In the genomic region with DNA sequence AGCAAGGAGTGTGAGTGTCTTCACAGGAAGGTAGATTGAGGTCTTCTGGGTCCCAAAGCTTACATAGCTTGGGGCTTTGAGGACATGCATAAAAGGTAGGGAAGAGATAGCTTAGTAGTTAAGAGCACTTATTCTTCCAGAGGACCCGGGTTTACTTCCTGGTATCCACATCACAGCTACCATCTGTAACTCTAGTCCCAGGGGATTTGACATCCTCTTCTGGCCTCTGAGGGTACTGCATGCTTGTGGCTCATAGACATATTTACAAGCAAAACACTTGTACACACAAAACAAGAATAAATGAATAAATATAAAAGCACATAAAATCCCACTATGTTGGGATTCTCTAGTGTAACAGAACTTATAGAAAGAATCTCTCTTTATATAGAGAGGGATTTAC, we compare ENCODE assay signal across 15 mouse cellular contexts. TPM values are rescaled to one million over a fixed set of nuclear protein-coding genes. Genes with fewer than 3 reads are reported as not detected.
DNase-seq lines count a peak whose midpoint lies in the region; ATAC-seq and TF ChIP-seq lines count a peak whose summit lies in the region.
"Had no signal": no experiment of that assay in that cellular context is flagged by ENCODE, and none has a peak within 500 bp of the region (broad histone marks: within the 10 kb centered on the region; RNA-seq: fewer than 3 reads in every experiment).

No protein-coding gene starts in this region.

- in situ Hi-C loops in CH12.LX (cut with MboI; ENCODE audit: low pct_ligation_motif_present, low pct_unique_long_range_greater_than_20kb, low sequenced_read_pairs) = loop anchor here (5.0 kb wide), 1 partner anchor 98 kb away; no protein-coding TSS in a partner anchor

- H3K9ac ChIP-seq in liver, postnatal 0 days (replicated peaks) = no peak overlapping the region
- no peak overlapping the region for H3K9ac ChIP-seq in liver, embryonic 12.5 days
- no peak overlapping the region for H3K9ac ChIP-seq in CH12.LX (ENCODE audit: insufficient read depth, low read depth)

- no peaks in the 10 kb centered on the region for H3K36me3 ChIP-seq in liver, postnatal 0 days (replicated peaks; ENCODE audit: insufficient read depth, low read length)
- H3K36me3 ChIP-seq in liver, embryonic 12.5 days = no peaks in the 10 kb centered on the region
- H3K36me3 ChIP-seq in CH12.LX (replicated peaks in 1 of 2; ENCODE audit: control insufficient read depth in 1 of 2, insufficient read depth in 1 of 2, low read length in 1 of 2) = no peaks in the 10 kb centered on the region
- H3K36me3 ChIP-seq: heart, embryonic 10.5 days; hindbrain, embryonic 10.5 days had no signal

- no peak overlapping the region for H3K4me3 ChIP-seq in gastrocnemius, adult 2 months
- no peak overlapping the region for H3K4me3 ChIP-seq in liver, postnatal 0 days (ENCODE audit: low read depth, low read length)
- H3K4me3 ChIP-seq in liver, embryonic 12.5 days = no peak overlapping the region
- no peak overlapping the region for H3K4me3 ChIP-seq in CH12.LX (replicated peaks in 1 of 3; ENCODE audit: low read depth in 2 of 3, low read length in 2 of 3, poor library complexity in 1 of 3)
- H3K4me3 ChIP-seq: heart, embryonic 10.5 days; hindbrain, embryonic 10.5 days; megakaryocyte, embryonic 14.5 days had no signal

- no peak for TF ChIP-seq EP300 in liver, postnatal 0 days (IDR thresholded peaks at IDR 0.05; ENCODE audit: low read depth)
- no peak for TF ChIP-seq EP300 in CH12.LX (IDR thresholded peaks at IDR 0.05; ENCODE audit: low read length)

- no peaks in the 10 kb centered on the region for H3K79me2 ChIP-seq in CH12.LX (replicated peaks; ENCODE audit: control insufficient read depth, extremely low read depth, insufficient read depth, poor library complexity, severe bottlenecking)

- no peaks in the 10 kb centered on the region for H3K9me3 ChIP-seq in liver, postnatal 0 days (ENCODE audit: low read length)
- H3K9me3 ChIP-seq in liver, embryonic 12.5 days (replicated peaks) = no peaks in the 10 kb centered on the region
- no peaks in the 10 kb centered on the region for H3K9me3 ChIP-seq in CH12.LX (replicated peaks; ENCODE audit: low read length)
- H3K9me3 ChIP-seq: heart, embryonic 10.5 days; hindbrain, embryonic 10.5 days; megakaryocyte, embryonic 14.5 days had no signal

- peak; percentile 21; the same call in 1 of the 2 replicates for TF ChIP-seq CTCF in gastrocnemius, adult 2 months (IDR thresholded peaks at IDR 0.05)
- peak; percentile 54 for TF ChIP-seq CTCF in liver, postnatal 0 days (IDR thresholded peaks at IDR 0.05; ENCODE audit: low read depth)
- peak; percentile 75 to 99 for TF ChIP-seq CTCF in CH12.LX (conservative IDR thresholded peaks at IDR 0.05 in 1 of 2, IDR thresholded peaks at IDR 0.05 in 1 of 2; ENCODE audit: low read depth in 2 of 2, low read length in 2 of 2)

- no peak overlapping the region for H3K4me2 ChIP-seq in liver, postnatal 0 days (ENCODE audit: low read depth, low read length)
- H3K4me2 ChIP-seq in liver, embryonic 12.5 days = no peak overlapping the region
- H3K4me2 ChIP-seq in CH12.LX (ENCODE audit: insufficient read depth, low read depth, poor library complexity, severe bottlenecking) = no peak overlapping the region

- dilution Hi-C loops in CH12.LX (cut with MboI; ENCODE audit: extremely low pct_ligation_motif_present, extremely low pct_unique_long_range_greater_than_20kb, low sequenced_read_pairs) = no loop called here

- no peaks in the 10 kb centered on the region for H3K4me1 ChIP-seq in liver, postnatal 0 days (ENCODE audit: insufficient read depth)
- no peaks in the 10 kb centered on the region for H3K4me1 ChIP-seq in liver, embryonic 12.5 days
- 0 out of 4 replicates have a peak, but pooled peaks cover 0 to 2% of the 10 kb centered on the region in 2 experiments for H3K4me1 ChIP-seq in CH12.LX (ENCODE audit: control insufficient read depth in 1 of 2, insufficient read depth in 2 of 2)
- H3K4me1 ChIP-seq: heart, embryonic 10.5 days; hindbrain, embryonic 10.5 days; megakaryocyte, embryonic 14.5 days had no signal

- no peak; the same call in 1 of the 2 replicates for TF ChIP-seq RAD21 in CH12.LX (IDR thresholded peaks at IDR 0.05; ENCODE audit: low read depth, low read length)

- no peak for ATAC-seq in liver, postnatal 0 days
- ATAC-seq in liver, embryonic 12.5 days = no peak
- ATAC-seq: CD4-positive, CD25-positive, alpha-beta regulatory T cell, adult 4 months had no signal

- H3K27ac ChIP-seq in gastrocnemius, adult 2 months = no peak overlapping the region
- H3K27ac ChIP-seq in liver, postnatal 0 days (ENCODE audit: low read depth) = no peak overlapping the region
- no peak overlapping the region for H3K27ac ChIP-seq in liver, embryonic 12.5 days
- no peak overlapping the region for H3K27ac ChIP-seq in CH12.LX (ENCODE audit: insufficient read depth, low read depth)
- H3K27ac ChIP-seq: heart, embryonic 10.5 days; hindbrain, embryonic 10.5 days had no signal

- no peaks in the 10 kb centered on the region for H3K27me3 ChIP-seq in liver, postnatal 0 days (ENCODE audit: insufficient read depth, low read length)
- H3K27me3 ChIP-seq in liver, embryonic 12.5 days (replicated peaks) = peaks cover 7% of the 10 kb centered on the region; the same call in 1 of the 2 replicates
- no peaks in the 10 kb centered on the region for H3K27me3 ChIP-seq in CH12.LX (replicated peaks)

- no peak for DNase-seq in gastrocnemius, adult 2 months
- DNase-seq in gastrocnemius, postnatal 14 days = no peak
- DNase-seq in liver, postnatal 0 days = no peak
- DNase-seq in CH12.LX (ENCODE audit: extremely low read depth) = peak; percentile 55
- DNase-seq in mesoderm, embryonic 11.5 days (ENCODE audit: low read depth, low spot score) = peak; percentile 37
- DNase-seq in spleen, adult 12 weeks (ENCODE audit: low spot score) = no peak
- DNase-seq in right cerebral cortex, postnatal 4 days = no peak
- DNase-seq: cerebellum, adult 11-12 months; layer of hippocampus, adult 9-11 months; left cerebral cortex, postnatal 4 days had no signal

- TF ChIP-seq POLR2A in CH12.LX (IDR thresholded peaks at IDR 0.05; ENCODE audit: low read depth, low read length) = no peak

- WGBS in liver, postnatal 0 days (ENCODE audit: insufficient replicate concordance) = 42% methylated on average over 1 of the region's 1 CpGs
- WGBS in liver, embryonic 12.5 days (ENCODE audit: insufficient replicate concordance) = 40% methylated on average over 1 of the region's 1 CpGs

- intact Hi-C loops in gastrocnemius, adult 2 months (cut with DNase I) = no loop called here
- intact Hi-C loops in gastrocnemius, postnatal 14 days (cut with DNase I; ENCODE audit: low total_unique reads) = no loop called here

TF ChIP-seq in CH12.LX, 34 proteins besides CTCF, POLR2A, EP300 and RAD21:
- no peak for TF ChIP-seq ZNF384 (IDR thresholded peaks at IDR 0.05; ENCODE audit: low read depth, low read length)
- no peak for TF ChIP-seq ZKSCAN1 (IDR thresholded peaks at IDR 0.05; ENCODE audit: borderline replicate concordance, low read depth, low read length)
- TF ChIP-seq SMC3 (IDR thresholded peaks at IDR 0.05; ENCODE audit: low read depth, low read length) = 0 out of 2 replicates have a peak, but pooled peaks have one; percentile 11
- TF ChIP-seq KAT2A (IDR thresholded peaks at IDR 0.05; ENCODE audit: insufficient replicate concordance, low read length) = peak; percentile 81
- peak; percentile 51; the same call in 1 of the 2 replicates for TF ChIP-seq ELF1 (IDR thresholded peaks at IDR 0.05; ENCODE audit: low read depth, low read length)
TF ChIP-seq in CH12.LX: peak in this region for 3.

RNA-seq across cellular contexts. Expression of a gene that starts 18.9 kb away (rescaled TPM):
- total RNA-seq in gastrocnemius, adult 2 months (2021) = under 1 TPM; 0.05 to 0.20 TPM
- total RNA-seq in gastrocnemius, postnatal 14 days (2021) = under 1 TPM; 0.16 to 0.29 TPM
- polyA plus RNA-seq in liver, postnatal 0 days (2015; fragmentation: Nextera tagmentation; extraction: Ambion mirVana) = 0.08 and 0.14 TPM in 2 replicates
- 0.04 and 0.08 TPM in 2 replicates for polyA plus RNA-seq in liver, embryonic 12.5 days (2016; fragmentation: Nextera tagmentation; extraction: Ambion mirVana)
- total RNA-seq in CH12.LX (2012; rRNA removed) (0.04 TPM in 1 of 2 replicates, not detected in the other), CH12.LX (2014; rRNA removed) (not detected in 2 replicates)
- not detected in 2 replicates for polyA plus RNA-seq in CH12.LX (2012; ENCODE audit: insufficient read length, low read depth)
- polyA plus RNA-seq: CD4-positive, CD25-positive, alpha-beta regulatory T cell, adult 4 months had no signal

RNA-seq across cellular contexts. Expression of a gene that starts 31.4 kb away (rescaled TPM):
- not detected for total RNA-seq in gastrocnemius, adult 2 months (2021)
- 1 to 10 TPM in 1 of 2 experiments, under 1 TPM in 1; 0.57 to 1.7 TPM for total RNA-seq in gastrocnemius, postnatal 14 days (2021)
- polyA plus RNA-seq in liver, postnatal 0 days (2015; fragmentation: Nextera tagmentation; extraction: Ambion mirVana) = 3.6 and 6.0 TPM in 2 replicates
- polyA plus RNA-seq in liver, embryonic 12.5 days (2016; fragmentation: Nextera tagmentation; extraction: Ambion mirVana) = 11.6 and 13.0 TPM in 2 replicates
- not detected in 2 replicates for total RNA-seq in CH12.LX (2012; rRNA removed)
- not detected in 2 replicates for total RNA-seq in CH12.LX (2014; rRNA removed)
- polyA plus RNA-seq in CH12.LX (2012; ENCODE audit: insufficient read length, low read depth) = not detected in 2 replicates
- polyA plus RNA-seq: CD4-positive, CD25-positive, alpha-beta regulatory T cell, adult 4 months had no signal

Comparison
In these comparisons a context has a peak if more than half of its experiments do, and no peak if none do; other contexts are left out.
1. DNase-seq: peak in CH12.LX (single experiment) and mesoderm, embryonic 11.5 days (single experiment); none in gastrocnemius, adult 2 months (single experiment), gastrocnemius, postnatal 14 days (single experiment), liver, postnatal 0 days (single experiment), spleen, adult 12 weeks (single experiment) and right cerebral cortex, postnatal 4 days (single experiment).
2. CTCF ChIP-seq: peak in every context shown above with its lines; median percentile 87 in CH12.LX; 54 in liver, postnatal 0 days; 21 in gastrocnemius, adult 2 months.